Mouse (Mus musculus): Measurements from ENCODE around the gene Arhgef28.

- TF ChIP-seq POLR2A (IDR thresholded peaks at IDR 0.05; ENCODE audit: low read depth, low read length) (no peak), CTCF (IDR thresholded peaks at IDR 0.05; ENCODE audit: extremely low read depth, insufficient read depth, insufficient read length, insufficient replicate concordance) (no peak)
Observed at GRCm38 (mm10) chr13:98145310-98145709, 60.9 kb downstream of the Arhgef28 start.
